Mouse (Mus musculus) embryonic facial prominence, embryonic 13.5 days (tissue): ENCODE measurements around the gene Gm9048. TPM values are rescaled to one million over a fixed set of nuclear protein-coding genes. Genes with fewer than 3 reads are reported as not detected.
"Not testable (repeated sequence)": the region's sequence is repeated elsewhere in the genome, so short reads cannot be mapped to it uniquely, and the experiment has no call there.

ENCODE experiments used
- ATAC-seq: fragments of 200-750 bp; cut with Nextera tagmentation; 2 replicates; pipeline ENCODE4 v1.8.0; 2017; ENCODE audit warnings: low read depth; ENCODE audit not compliant: insufficient number of reproducible peaks, insufficient read depth, low FRiP score, low TSS enrichment
- H3K27ac ChIP-seq: fragments of 300-500 bp; sonication (generic); 2 replicates; pipeline ENCODE4 v1.5.1; 2015; ENCODE audit warnings: moderate library complexity, mild to moderate bottlenecking, inconsistent platforms
- H3K27me3 ChIP-seq: fragments of 300-500 bp; sonication (generic); 2 replicates; pipeline ENCODE4 v1.6.1; 2015; ENCODE audit warnings: mild to moderate bottlenecking, inconsistent platforms
- H3K36me3 ChIP-seq: fragments of 300-500 bp; sonication (generic); 2 replicates; pipeline ENCODE4 v1.6.1; 2015; ENCODE audit warnings: mild to moderate bottlenecking, inconsistent platforms
- H3K4me1 ChIP-seq: fragments of 300-500 bp; sonication (generic); 2 replicates; pipeline ENCODE4 v1.6.1; 2015; ENCODE audit warnings: inconsistent platforms
- H3K4me2 ChIP-seq: fragments of 300-500 bp; sonication (generic); 2 replicates; pipeline ENCODE4 v1.6.1; 2015; ENCODE audit warnings: moderate library complexity, mild to moderate bottlenecking, inconsistent platforms
- H3K4me3 ChIP-seq: fragments of 300-500 bp; sonication (generic); 2 replicates; pipeline ENCODE4 v1.5.1; 2015; ENCODE audit warnings: mild to moderate bottlenecking, inconsistent platforms
- H3K9ac ChIP-seq: fragments of 300-500 bp; sonication (generic); 2 replicates; pipeline ENCODE4 v1.6.1; 2015; ENCODE audit warnings: mild to moderate bottlenecking, inconsistent platforms
- H3K9me3 ChIP-seq: fragments of 300-500 bp; sonication (generic); 2 replicates; pipeline ENCODE4 v1.6.1; 2016; ENCODE audit warnings: inconsistent platforms
- WGBS: fragments of 180-500 bp; shearing (Covaris S2); methylation state at CpG from one replicate; pipeline ENCODE4 v1.1.7; 2015; ENCODE audit warnings: mixed read lengths; 5-methylcytosine and 5-hydroxymethylcytosine counted together
- polyA plus RNA-seq: library from polyadenylated mRNA; unstranded; fragments of >200 nt; fragmentation: Nextera tagmentation; extraction: Ambion mirVana; gene quantifications from 2 replicates; pipeline ENCODE4 v1.2.1, GENCODE M21; 2015

The Gm9048 gene
- polyA plus RNA-seq, result not detected in 2 replicates

GRCm38 (mm10) chr10:118348579-118348978 is at the start of gene Gm9048:
TSS of gene Gm9048 (minus strand) at chr10:118348679.
- H3K27me3 ChIP-seq, H3K4me3 ChIP-seq, H3K4me2 ChIP-seq, H3K36me3 ChIP-seq, H3K9ac ChIP-seq, ATAC-seq, H3K27ac ChIP-seq, H3K9me3 ChIP-seq, H3K4me1 ChIP-seq: not testable (repeated sequence)
- WGBS, result 80% methylated on average over 1 of the region's 14 CpGs

DNA sequence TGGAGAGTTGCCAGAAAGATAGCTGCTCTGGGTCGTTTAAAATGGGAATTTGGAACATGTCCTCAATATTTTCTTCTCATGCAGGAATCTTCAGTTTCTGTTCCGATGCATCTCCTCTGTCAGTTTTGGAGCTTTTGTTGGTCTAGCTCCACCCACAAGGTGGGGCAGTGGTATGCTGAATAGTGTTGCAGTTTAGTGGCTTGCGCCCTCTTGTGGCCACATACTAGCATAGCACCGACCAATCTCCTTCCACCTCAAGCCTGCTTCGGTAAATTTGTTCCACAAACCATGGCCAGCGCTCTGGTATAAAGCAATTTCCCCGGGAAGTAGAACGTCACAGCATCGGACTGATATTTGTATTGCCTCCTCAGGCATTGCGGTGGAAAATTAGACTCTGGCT is 22.0 kb upstream of the Gm9048 start:
- Histone ChIP-seq H3K27me3 (no peaks in the 10 kb centered on the region), H3K9me3 (no peaks in the 10 kb centered on the region), H3K36me3 (no peaks in the 10 kb centered on the region), H3K4me1 (no peaks in the 10 kb centered on the region), H3K9ac (no peak overlapping the region), H3K27ac (no peak overlapping the region), H3K4me2 (peak overlapping the region; percentile 46), H3K4me3 (peak overlapping the region; percentile 19)
- 3% methylated on average over 10 of the region's 10 CpGs for WGBS
- ATAC-seq, result peak; percentile 67; the same call in 1 of the 2 replicates

GRCm38 (mm10) chr10:118369518-118369917 is 21.0 kb upstream of the Gm9048 start:
- Histone ChIP-seq H3K4me3 (no peak overlapping the region), H3K9ac (no peak overlapping the region), H3K4me1 (no peaks in the 10 kb centered on the region), H3K36me3 (no peaks in the 10 kb centered on the region), H3K27me3 (no peaks in the 10 kb centered on the region), H3K27ac (no peak overlapping the region), H3K4me2 (no peak overlapping the region), H3K9me3 (no peaks in the 10 kb centered on the region)
- 86% methylated on average over 9 of the region's 9 CpGs for WGBS
- no peak for ATAC-seq

GRCm38 (mm10) chr10:118354005-118354404 is 5.5 kb upstream of the Gm9048 start, which contains the start of gene Gm9049:
TSS of gene Gm9049 (minus strand) at chr10:118354105.
- WGBS, result 67% methylated on average over 1 of the region's 11 CpGs
- not testable (repeated sequence) for H3K4me1 ChIP-seq, H3K27ac ChIP-seq, H3K36me3 ChIP-seq, ATAC-seq, H3K27me3 ChIP-seq, H3K4me2 ChIP-seq, H3K9me3 ChIP-seq, H3K9ac ChIP-seq, H3K4me3 ChIP-seq

- ATAC-seq, H3K36me3 ChIP-seq: not testable (repeated sequence)
- no CpG with 5 or more reads among the region's 14 CpGs for WGBS
Observed at GRCm38 (mm10) chr10:118343155-118343554, 5.3 kb downstream of the Gm9048 start, which contains the start of gene Gm9046. TSS of gene Gm9046 (minus strand) at chr10:118343255.

DNA sequence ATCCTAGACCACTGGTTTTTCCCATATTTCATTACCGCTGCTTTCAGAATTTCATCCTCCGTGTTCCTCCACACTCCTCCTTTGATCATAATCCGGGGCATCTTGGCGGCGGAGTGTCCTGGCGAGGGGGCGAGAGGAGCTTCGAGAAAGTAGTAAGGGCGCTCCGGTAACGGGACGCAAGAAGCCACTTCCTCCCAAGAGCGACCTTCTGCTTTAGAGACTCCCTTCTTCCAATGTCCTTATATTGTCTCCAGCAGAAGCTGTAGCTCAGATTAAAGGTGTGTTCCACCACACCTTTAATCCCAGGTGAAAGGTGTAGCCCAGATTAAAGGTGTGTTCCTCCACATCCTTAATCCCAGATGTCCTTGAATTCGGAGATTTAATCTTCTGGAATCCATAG is 10.7 kb downstream of the Gm9048 start, which contains the start of gene Gm9045:
Gm9045 (minus strand) TSS at position 101 of the 400 bp plus-strand sequence.
- not testable (repeated sequence) for H3K9me3 ChIP-seq, H3K4me1 ChIP-seq, H3K36me3 ChIP-seq, ATAC-seq, H3K27ac ChIP-seq, H3K4me3 ChIP-seq, H3K27me3 ChIP-seq, H3K9ac ChIP-seq, H3K4me2 ChIP-seq
- no CpG with 5 or more reads among the region's 14 CpGs for WGBS

More at GRCm38 (mm10) chr10:118343155-118343554, 5.3 kb downstream of the Gm9048 start, which contains the start of gene Gm9046:
- H3K9ac ChIP-seq, H3K4me1 ChIP-seq, H3K27me3 ChIP-seq, H3K27ac ChIP-seq, H3K4me3 ChIP-seq, H3K9me3 ChIP-seq, H3K4me2 ChIP-seq: not testable (repeated sequence)

- not testable (repeated sequence) for H3K4me3 ChIP-seq, H3K27ac ChIP-seq, H3K36me3 ChIP-seq, H3K27me3 ChIP-seq, H3K9me3 ChIP-seq, H3K4me2 ChIP-seq, H3K4me1 ChIP-seq, H3K9ac ChIP-seq, ATAC-seq
- WGBS, result no CpG with 5 or more reads among the region's 14 CpGs
Observed at GRCm38 (mm10) chr10:118332308-118332707, 16.2 kb downstream of the Gm9048 start, which contains the start of gene Gm9044. TSS of gene Gm9044 (minus strand) at chr10:118332408.

DNA sequence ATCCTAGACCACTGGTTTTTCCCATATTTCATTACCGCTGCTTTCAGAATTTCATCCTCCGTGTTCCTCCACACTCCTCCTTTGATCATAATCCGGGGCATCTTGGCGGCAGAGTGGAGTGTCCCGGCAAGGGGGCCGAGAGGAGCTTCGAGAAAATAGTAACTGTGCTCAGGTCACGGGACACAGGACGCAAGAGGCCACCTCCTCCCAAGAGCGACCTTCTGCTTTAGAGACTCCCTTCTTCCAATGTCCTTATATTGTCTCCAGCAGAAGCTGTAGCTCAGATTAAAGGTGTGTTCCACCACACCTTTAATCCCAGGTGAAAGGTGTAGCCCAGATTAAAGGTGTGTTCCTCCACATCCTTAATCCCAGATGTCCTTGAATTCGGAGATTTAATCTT is 21.6 kb downstream of the Gm9048 start, which contains the start of gene Gm9040:
Gm9040 (minus strand) TSS at position 101 of the 400 bp plus-strand sequence.
- not testable (repeated sequence) for H3K27me3 ChIP-seq, ATAC-seq, H3K9me3 ChIP-seq, H3K9ac ChIP-seq, H3K4me1 ChIP-seq, H3K4me2 ChIP-seq, H3K27ac ChIP-seq, H3K4me3 ChIP-seq, H3K36me3 ChIP-seq
- WGBS, result no CpG with 5 or more reads among the region's 11 CpGs

GRCm38 (mm10) chr10:118319024-118319423 is 29.5 kb downstream of the Gm9048 start:
- no peaks in the 10 kb centered on the region for H3K36me3 ChIP-seq
- no peak overlapping the region for H3K4me3 ChIP-seq
- no peaks in the 10 kb centered on the region for H3K27me3 ChIP-seq
- no peak overlapping the region for H3K4me2 ChIP-seq
- 83% methylated on average over 8 of the region's 8 CpGs for WGBS
- no peaks in the 10 kb centered on the region for H3K9me3 ChIP-seq
- H3K27ac ChIP-seq, result no peak overlapping the region
- H3K9ac ChIP-seq, result no peak overlapping the region
- H3K4me1 ChIP-seq, result no peaks in the 10 kb centered on the region
- no peak for ATAC-seq

DNA sequence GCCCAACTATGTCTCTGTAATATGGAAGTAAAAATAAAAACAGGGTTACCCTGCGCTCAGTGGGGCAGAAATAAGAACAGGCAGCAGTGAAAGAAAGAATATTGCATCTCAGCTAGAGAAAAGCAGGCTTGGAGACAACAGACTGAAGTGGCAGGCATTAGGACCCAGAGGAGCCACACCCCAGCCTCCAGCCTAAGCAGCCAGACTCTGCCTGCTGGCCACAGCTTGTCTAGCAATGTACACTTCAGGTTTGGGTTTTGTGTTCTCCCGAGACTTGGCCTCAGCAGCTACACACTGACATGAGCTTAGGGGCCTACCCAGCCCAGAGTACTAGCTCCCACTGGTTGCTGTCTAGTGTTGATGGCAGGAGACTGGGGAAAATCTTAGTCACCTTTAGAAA is 46.3 kb downstream of the Gm9048 start:
- not testable (repeated sequence) for H3K4me3 ChIP-seq, H3K27me3 ChIP-seq, H3K9me3 ChIP-seq, H3K9ac ChIP-seq, H3K4me2 ChIP-seq, ATAC-seq, H3K27ac ChIP-seq, H3K4me1 ChIP-seq, H3K36me3 ChIP-seq
- 41% methylated on average over 2 of the region's 2 CpGs for WGBS
